Mouse (Mus musculus) erythroblast, embryonic 14.5 days (primary cell): Measurements from ENCODE around the gene Ppp1r35. TPM values are rescaled to one million over a fixed set of nuclear protein-coding genes. Genes with fewer than 3 reads are reported as not detected.
A peak's percentile ranks its signal among the peaks of the same experiment; 100 is the strongest.

Source experiments
- H3K27me3 ChIP-seq: 2 replicates; pipeline ENCODE4 v1.6.1; 2012; ENCODE audit warnings: inconsistent platforms; ENCODE audit not compliant: control insufficient read depth
- H3K36me3 ChIP-seq: 2 replicates; pipeline ENCODE4 v1.6.1; 2012; ENCODE audit warnings: mild to moderate bottlenecking, inconsistent platforms; ENCODE audit not compliant: control insufficient read depth
- H3K4me1 ChIP-seq: 2 replicates; pipeline ENCODE4 v1.6.1; 2012; ENCODE audit warnings: inconsistent platforms; ENCODE audit not compliant: control insufficient read depth
- H3K4me3 ChIP-seq: replicated peaks from 2 replicates; pipeline ENCODE3; 2012; ENCODE audit warnings: moderate library complexity, mild to moderate bottlenecking, inconsistent platforms
- H3K9me3 ChIP-seq: 2 replicates; pipeline ENCODE4 v1.6.1; 2012; ENCODE audit warnings: low read length, inconsistent platforms, mixed read lengths; ENCODE audit not compliant: control insufficient read depth
- GATA1 ChIP-seq: IDR thresholded peaks from 2 replicates; pipeline ENCODE4 v1.6.1; 2012; ENCODE audit warnings: low read length, inconsistent platforms, mixed read lengths
- TAL1 ChIP-seq: IDR thresholded peaks from 3 replicates; pipeline ENCODE4 v1.6.1; 2012; ENCODE audit warnings: low read length, inconsistent platforms, mixed read lengths
- polyA plus RNA-seq: library from polyadenylated mRNA; stranded (reverse); fragments of >175 nt; gene quantifications from 2 replicates; pipeline ENCODE4 v1.2.3, GENCODE M21; 2012

Ppp1r35 gene
- 16.1 TPM in 2 replicates for polyA plus RNA-seq

DNA sequence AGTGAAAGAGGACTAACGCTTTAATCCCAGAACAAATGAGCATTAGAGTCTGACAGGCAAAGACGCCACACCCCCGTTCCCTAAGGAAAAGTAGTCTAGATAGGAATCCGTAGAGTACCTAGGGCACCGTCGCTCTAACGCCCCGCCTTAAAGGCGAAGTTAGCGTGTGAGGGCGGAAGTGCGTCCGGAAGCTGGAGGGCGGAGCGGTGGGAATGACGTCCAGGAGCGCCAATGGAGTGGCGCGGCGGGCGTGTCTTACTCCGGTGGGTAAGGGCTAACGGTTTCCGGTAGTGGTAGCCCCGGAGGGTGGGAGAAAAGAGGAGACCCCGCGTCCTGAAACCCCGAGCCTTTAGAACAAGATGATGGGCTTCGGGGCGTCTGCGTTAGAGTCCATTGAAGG, at the start of gene Ppp1r35:
Ppp1r35 (plus strand) TSS at position 215 of the 400 bp plus-strand sequence.
- Histone ChIP-seq H3K4me1 (peaks cover 80% of the 10 kb centered on the region), H3K27me3 (no peaks in the 10 kb centered on the region)
- TF ChIP-seq TAL1 (no peak), GATA1 (no peak)

DNA sequence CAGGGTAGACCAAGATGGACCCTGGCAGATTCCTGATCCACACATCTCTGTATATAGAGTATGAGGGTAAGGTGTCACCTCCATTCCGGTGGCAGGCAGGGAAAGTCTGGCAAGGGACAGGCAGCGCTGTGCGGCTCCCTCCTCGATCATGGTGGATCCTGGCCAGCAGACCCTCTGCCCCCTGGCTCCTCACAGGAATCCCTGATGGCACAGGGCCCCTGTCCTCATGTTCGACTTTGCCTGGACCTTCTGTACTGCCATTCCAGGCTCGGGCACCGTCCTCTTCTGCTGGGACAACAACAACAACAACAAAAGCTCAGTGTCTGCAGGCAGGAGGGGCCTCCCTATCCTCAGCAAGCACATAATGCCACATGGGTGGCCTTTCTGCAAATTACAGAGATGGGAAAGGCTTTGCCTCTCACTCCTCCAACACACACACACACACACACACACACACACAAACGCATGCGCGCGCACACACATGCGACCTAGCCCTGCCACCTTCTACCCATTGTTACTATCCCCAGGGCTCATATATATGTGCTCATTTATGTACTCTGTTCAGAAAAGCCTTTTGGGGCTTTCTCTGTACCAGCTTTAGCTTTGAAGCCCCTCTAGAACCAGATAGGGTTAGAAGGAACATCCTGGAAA, 44.9 kb upstream of the Ppp1r35 start:
- H3K4me3 ChIP-seq, result no peak overlapping the region
- H3K27me3 ChIP-seq, result peaks cover 25% of the 10 kb centered on the region
- TF ChIP-seq GATA1 (no peak), TAL1 (no peak)
- no peaks in the 10 kb centered on the region for H3K9me3 ChIP-seq
- H3K36me3 ChIP-seq, result peaks cover 6% of the 10 kb centered on the region; the same call in 1 of the 2 replicates
- peaks cover 31% of the 10 kb centered on the region for H3K4me1 ChIP-seq

More for the DNA sequence above, at the start of gene Ppp1r35:
- Histone ChIP-seq H3K9me3 (no peaks in the 10 kb centered on the region), H3K36me3 (peaks cover 42% of the 10 kb centered on the region), H3K4me3 (peak within 1 kb of the TSS; percentile 95)

DNA sequence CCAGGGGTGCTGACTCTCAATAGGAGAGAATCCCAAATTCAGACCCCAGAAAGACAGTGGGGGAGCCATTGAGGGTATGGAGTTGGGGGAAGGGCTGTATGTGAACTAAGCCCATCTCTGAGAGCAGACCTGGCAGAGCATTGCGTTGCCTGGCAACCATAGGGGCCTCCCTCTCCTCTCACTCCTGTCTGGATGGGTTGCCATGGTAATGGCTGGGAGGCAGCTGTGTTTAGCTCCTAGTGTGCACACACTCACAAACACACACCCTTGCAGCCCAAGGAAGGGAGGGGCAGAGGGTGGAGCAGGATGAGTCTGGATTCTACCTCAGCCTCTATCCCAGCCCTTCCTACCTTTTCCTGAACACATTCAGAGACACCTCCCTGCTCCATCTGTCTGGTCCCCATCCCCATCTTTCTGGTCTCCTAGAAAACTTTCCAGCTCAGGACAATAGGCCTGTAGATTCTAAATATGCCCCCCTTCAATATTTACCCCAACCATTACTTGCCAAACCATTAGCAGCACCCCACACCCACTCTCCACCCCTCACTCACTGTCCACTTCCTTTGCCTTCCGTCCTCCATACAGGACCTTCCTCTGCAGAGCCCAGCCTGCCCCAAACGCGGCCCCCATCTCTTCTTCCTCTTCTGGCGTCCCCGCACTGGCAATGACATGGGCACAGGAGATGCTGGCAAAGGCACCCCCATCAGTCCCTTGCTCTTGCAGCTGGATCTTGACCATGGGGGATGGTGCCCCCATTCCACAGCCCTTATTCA, 44.2 kb upstream of the Ppp1r35 start:
- Histone ChIP-seq H3K27me3 (peaks cover 25% of the 10 kb centered on the region), H3K9me3 (no peaks in the 10 kb centered on the region), H3K36me3 (peaks cover 6% of the 10 kb centered on the region; the same call in 1 of the 2 replicates), H3K4me3 (no peak overlapping the region), H3K4me1 (peaks cover 35% of the 10 kb centered on the region)
- TF ChIP-seq GATA1, result no peak

DNA sequence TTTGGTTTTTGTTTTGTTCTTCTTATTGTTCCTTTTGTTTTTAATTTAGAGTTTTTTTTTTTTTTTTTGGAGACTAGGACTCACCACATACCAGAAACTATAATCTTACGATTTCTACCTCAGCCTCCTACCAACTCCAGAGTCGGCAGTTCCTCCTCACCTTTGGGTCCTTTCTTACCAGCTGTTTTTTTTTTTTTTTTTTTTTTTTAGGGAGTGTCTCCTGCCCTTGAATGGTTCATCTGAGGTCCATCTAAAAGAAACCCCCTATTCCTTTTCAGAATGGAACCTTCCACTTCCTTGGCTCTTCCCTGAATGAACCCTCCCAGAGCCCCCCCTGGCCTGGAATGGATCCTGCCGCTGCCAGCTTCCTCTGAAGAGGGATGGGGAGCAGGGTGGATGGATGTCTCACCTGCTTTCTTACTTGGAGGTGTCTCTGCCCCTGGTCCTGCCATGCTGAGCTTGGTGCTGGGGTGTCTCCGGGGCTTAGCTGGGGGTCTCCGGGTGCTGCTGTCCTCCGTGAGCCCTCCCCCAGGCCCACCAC, 41.2 kb upstream of the Ppp1r35 start:
- H3K9me3 ChIP-seq, result no peaks in the 10 kb centered on the region
- H3K4me1 ChIP-seq, result peaks cover 65% of the 10 kb centered on the region
- H3K27me3 ChIP-seq, result peaks cover 12% of the 10 kb centered on the region
- TF ChIP-seq GATA1 (no peak), TAL1 (no peak)
- no peak overlapping the region for H3K4me3 ChIP-seq
- peaks cover 6% of the 10 kb centered on the region; the same call in 1 of the 2 replicates for H3K36me3 ChIP-seq

DNA sequence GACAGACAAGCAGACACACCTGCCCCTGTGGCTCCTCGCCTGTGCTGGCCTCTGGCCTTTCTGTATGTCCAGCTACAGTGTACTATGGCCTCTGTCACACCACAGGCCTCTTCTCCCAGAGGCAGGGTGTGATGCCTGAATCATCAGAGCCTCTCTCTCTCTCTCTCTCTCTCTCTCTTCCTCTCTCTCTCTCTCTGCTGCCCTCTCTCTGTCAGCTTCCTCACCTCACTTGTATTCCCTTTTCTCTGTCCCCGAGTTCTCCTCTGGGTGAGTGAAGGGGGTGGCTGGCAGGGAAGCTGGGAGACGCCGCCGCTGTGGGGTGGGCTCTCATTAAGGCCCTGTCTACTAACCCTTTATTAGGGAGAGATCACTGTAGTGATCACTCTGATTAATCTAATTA, 40.1 kb upstream of the Ppp1r35 start:
- Histone ChIP-seq H3K27me3 (peaks cover 9% of the 10 kb centered on the region), H3K4me1 (peaks cover 73% of the 10 kb centered on the region), H3K9me3 (no peaks in the 10 kb centered on the region), H3K4me3 (no peak overlapping the region), H3K36me3 (peaks cover 6% of the 10 kb centered on the region; the same call in 1 of the 2 replicates)
- TF ChIP-seq TAL1 (no peak), GATA1 (no peak)

DNA sequence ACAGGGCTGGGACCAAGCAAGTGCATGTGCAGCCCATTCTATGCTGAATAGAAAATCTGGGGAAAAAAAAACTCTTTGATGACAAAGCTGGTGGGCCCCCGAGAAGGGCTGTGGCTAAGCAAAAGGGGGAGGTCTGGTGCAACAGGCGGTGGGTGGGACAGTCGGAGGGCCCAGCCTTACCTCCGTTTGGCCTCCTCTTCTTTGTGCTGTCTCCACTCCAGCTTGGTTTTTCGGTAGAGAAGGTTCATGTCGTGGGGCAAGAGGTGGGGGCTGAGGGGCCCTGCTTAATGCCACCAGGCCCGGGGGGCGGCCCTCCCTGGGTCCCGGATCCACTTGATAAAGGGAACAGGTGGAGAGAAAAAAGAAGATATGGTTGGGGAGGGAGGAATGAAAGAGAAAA, 39.2 kb upstream of the Ppp1r35 start:
- TF ChIP-seq TAL1 (no peak), GATA1 (no peak)
- peaks cover 71% of the 10 kb centered on the region for H3K4me1 ChIP-seq

DNA sequence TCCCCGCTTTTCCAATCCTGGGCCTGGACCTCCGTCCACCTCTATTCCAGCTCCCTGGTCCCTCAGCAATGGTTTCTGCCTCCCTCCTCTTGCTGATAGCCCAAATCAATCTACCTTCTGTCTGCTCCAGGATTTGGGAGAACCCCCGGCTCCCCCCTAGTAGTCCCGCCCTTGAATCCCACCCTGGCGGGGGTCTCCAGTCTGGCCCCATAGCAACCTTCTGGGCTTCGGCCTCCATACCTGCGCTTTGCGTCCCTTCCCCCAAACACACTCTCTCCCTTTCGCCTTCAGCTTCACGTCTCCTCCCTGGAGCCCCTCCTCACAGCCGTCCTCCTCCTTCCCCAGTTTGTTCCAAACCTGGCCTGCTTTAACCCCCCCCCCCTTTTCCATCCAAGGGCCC, 38.1 kb upstream of the Ppp1r35 start:
- Histone ChIP-seq H3K9me3 (no peaks in the 10 kb centered on the region), H3K4me1 (peaks cover 72% of the 10 kb centered on the region), H3K27me3 (peaks cover 2% of the 10 kb centered on the region; the same call in 1 of the 2 replicates), H3K36me3 (peaks cover 2% of the 10 kb centered on the region; the same call in 1 of the 2 replicates), H3K4me3 (peak overlapping the region; percentile 75)
- TF ChIP-seq GATA1 (no peak), TAL1 (no peak)

More for the DNA sequence above, 39.2 kb upstream of the Ppp1r35 start:
- Histone ChIP-seq H3K27me3 (peaks cover 5% of the 10 kb centered on the region), H3K4me3 (no peak overlapping the region), H3K36me3 (peaks cover 6% of the 10 kb centered on the region; the same call in 1 of the 2 replicates), H3K9me3 (no peaks in the 10 kb centered on the region)

DNA sequence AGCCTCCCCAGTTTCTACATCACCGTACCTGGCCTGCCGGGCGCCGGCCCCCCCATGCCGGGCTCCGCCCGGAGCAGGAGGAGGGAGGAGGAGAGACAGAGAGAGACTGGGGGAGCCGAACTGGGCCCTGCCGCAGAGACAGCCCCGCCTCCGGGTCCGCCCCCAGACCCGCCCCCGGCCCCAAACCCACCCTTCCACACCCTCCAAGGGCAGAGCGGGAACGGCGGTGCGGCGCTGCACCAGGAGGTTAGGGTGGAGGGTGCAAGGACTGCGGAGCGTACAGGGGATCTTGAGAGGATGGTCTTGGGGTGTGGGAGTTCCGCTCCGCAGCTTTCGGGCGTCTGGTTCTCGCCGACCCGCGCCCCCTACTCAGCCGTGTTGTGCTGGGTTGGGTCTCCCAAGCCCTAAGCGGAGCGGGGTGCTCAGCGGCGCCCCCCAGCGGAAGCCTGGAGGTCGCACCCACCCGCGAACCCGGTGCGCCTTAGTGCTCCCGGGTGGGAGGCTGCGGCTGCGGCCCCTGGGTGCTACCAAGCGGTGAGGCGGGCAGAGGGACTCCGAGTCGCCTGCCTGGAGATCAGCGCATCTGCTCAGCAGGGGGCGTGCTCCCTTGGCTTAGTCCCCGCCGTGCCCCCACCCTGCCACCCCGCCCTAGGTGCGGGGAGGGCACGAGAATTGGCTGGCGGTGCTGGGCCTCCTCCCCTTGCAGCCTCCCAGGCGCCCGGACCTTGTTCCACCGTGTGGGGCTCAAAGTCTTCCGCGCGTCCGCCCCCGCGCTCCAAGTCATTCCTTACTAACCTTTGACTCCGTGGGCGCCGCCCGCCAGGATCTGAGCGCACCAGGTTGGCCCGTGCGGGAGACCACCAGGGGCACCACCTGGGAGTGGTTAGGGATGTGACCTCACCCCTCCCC, 37.4 kb upstream of the Ppp1r35 start, which contains the start of gene Nyap1:
Nyap1 (minus strand) TSS at position 585 of the 909 bp plus-strand sequence.
- Histone ChIP-seq H3K36me3 (no peaks in the 10 kb centered on the region), H3K4me1 (peaks cover 77% of the 10 kb centered on the region), H3K27me3 (peaks cover 2% of the 10 kb centered on the region; the same call in 1 of the 2 replicates), H3K4me3 (peak within 1 kb of the TSS; percentile 75), H3K9me3 (no peaks in the 10 kb centered on the region)
- TF ChIP-seq GATA1, result no peak
- no peak for TF ChIP-seq TAL1
